Mouse (Mus musculus) forebrain, embryonic 15.5 days (tissue): Measurements from ENCODE around the gene Zfp518b. TPM values are rescaled to one million over a fixed set of nuclear protein-coding genes. Genes with fewer than 3 reads are reported as not detected.
A peak's percentile ranks its signal among the peaks of the same experiment; 100 is the strongest.

Source experiments
- ATAC-seq: fragments of 200-750 bp; cut with Nextera tagmentation; replicated peaks from 2 replicates; pipeline ENCODE4 v1.8.0; 2017; ENCODE audit warnings: mild to moderate bottlenecking, moderate TSS enrichment, moderate library complexity
- H3K27ac ChIP-seq: fragments of 300-500 bp; sonication (generic); replicated peaks from 2 replicates; pipeline ENCODE4 v1.5.1; 2015; ENCODE audit warnings: mild to moderate bottlenecking, inconsistent platforms
- H3K27me3 ChIP-seq: fragments of 300-500 bp; sonication (generic); 2 replicates; pipeline ENCODE4 v1.6.1; 2015; ENCODE audit warnings: inconsistent platforms
- H3K36me3 ChIP-seq: fragments of 300-500 bp; sonication (generic); 2 replicates; pipeline ENCODE4 v1.6.1; 2015; ENCODE audit warnings: mild to moderate bottlenecking, inconsistent platforms
- H3K4me1 ChIP-seq: fragments of 300-500 bp; sonication (generic); 2 replicates; pipeline ENCODE4 v1.6.1; 2015; ENCODE audit warnings: inconsistent platforms
- H3K4me2 ChIP-seq: fragments of 300-500 bp; sonication (generic); replicated peaks from 2 replicates; pipeline ENCODE4 v1.6.1; 2015; ENCODE audit warnings: mild to moderate bottlenecking, inconsistent platforms
- H3K4me3 ChIP-seq: fragments of 300-500 bp; sonication (generic); 2 replicates; pipeline ENCODE4 v1.5.1; 2015; ENCODE audit warnings: mild to moderate bottlenecking, inconsistent platforms
- H3K9ac ChIP-seq: fragments of 300-500 bp; sonication (generic); replicated peaks from 2 replicates; pipeline ENCODE4 v1.6.1; 2015; ENCODE audit warnings: mild to moderate bottlenecking, inconsistent platforms
- H3K9me3 ChIP-seq: fragments of 300-500 bp; sonication (generic); 2 replicates; pipeline ENCODE4 v1.6.1; 2016; ENCODE audit warnings: inconsistent platforms
- WGBS: fragments of 180-500 bp; shearing (Covaris S2); methylation state at CpG from one replicate; pipeline ENCODE4 v1.1.7; 2015; ENCODE audit warnings: mixed read lengths; 5-methylcytosine and 5-hydroxymethylcytosine counted together
- polyA plus RNA-seq: library from polyadenylated mRNA; unstranded; fragments of >200 nt; fragmentation: Nextera tagmentation; extraction: Ambion mirVana; gene quantifications from 2 replicates; pipeline ENCODE4 v1.2.1, GENCODE M21; 2015

Zfp518b gene
- polyA plus RNA-seq, result 41.9 and 47.8 TPM in 2 replicates

DNA sequence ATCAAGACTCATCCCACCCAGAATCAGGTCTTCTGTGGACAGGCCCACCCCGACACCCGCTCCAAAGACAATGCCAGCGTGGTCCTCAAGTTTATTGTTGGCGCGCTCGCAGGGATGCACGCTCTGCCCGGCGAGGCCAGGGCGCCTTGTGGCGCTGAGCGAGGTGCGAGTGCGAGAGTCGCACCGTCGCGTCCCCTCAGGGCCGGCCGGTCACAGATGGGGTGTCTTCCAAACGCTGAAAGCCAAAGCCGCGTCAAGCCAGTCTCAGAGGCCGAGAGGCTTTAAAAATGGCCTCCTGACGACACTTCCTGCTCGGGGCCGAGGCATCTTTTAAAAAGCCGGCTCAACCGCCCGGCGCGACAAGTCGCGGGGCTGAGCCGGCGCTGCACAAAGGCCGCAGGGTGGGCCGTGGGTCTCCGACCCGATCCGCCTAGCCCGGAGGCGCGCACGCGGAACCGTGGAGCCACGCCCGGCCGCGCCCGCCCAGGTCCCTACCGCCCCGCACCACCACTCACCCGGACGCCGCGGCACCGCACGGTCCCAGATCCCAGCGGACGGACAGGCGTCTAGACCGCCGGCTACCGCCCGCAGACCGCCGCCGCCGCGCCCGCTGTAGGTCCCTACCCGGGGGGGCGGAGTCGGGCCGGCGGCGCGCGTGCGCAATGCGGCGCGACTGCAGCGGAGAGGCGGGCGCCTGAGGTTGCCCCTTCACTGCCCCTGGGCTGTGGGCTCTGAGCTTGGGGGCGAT, at the start of gene Zfp518b:
Gene Zfp518b, minus strand, starts transcription at position 663 of the 748 bp plus-strand sequence.
- Histone ChIP-seq H3K9me3 (no peaks in the 10 kb centered on the region), H3K36me3 (peaks cover 36% of the 10 kb centered on the region), H3K4me1 (peaks cover 18% of the 10 kb centered on the region), H3K4me3 (peak within 1 kb of the TSS; percentile 87), H3K9ac (peak within 1 kb of the TSS; percentile 94), H3K4me2 (peak within 1 kb of the TSS; percentile 58), H3K27ac (peak within 1 kb of the TSS; percentile 90), H3K27me3 (no peaks in the 10 kb centered on the region)
- WGBS, result under 1% methylated on average over 83 of the region's 89 CpGs
- ATAC-seq, result peak; percentile 94

DNA sequence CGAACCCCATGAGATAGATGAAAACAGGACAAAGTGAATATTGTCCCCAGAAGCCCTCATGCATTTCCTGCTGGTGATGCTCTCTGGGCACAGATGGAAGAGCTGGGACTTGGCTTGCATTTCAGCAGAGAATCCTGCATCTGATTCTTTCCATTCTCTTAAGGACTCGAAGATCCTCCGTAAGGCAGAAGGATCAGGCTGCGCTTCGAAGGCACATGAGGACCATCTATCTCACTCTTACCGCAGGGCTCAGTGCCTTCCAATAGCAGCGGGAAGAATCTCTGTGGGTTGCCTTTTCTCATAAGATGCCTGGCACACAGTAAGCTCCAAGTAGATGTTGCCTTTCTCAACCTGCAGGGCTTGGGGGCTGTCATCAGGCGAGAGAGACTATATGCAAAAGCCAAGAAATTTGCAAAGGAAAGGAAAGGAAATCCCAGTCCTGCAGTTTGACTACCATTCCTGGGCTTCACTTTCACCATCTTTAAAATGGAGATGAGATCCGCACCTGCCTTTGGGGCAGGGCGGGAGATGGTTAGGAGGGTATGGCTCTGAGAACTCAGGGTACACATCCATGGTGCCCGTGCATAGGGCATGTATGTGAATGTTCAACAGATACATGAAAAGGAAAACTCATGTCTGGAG, 24.4 kb upstream of the Zfp518b start:
- no peak overlapping the region for H3K4me3 ChIP-seq
- no peak overlapping the region for H3K27ac ChIP-seq
- no peak overlapping the region for H3K4me2 ChIP-seq
- H3K9me3 ChIP-seq, result no peaks in the 10 kb centered on the region
- whole genome bisulfite sequencing, result 76% methylated on average over 11 of the region's 11 CpGs
- no peak overlapping the region for H3K9ac ChIP-seq
- ATAC-seq, result no peak
- no peaks in the 10 kb centered on the region for H3K27me3 ChIP-seq
- H3K4me1 ChIP-seq, result no peaks in the 10 kb centered on the region
- H3K36me3 ChIP-seq, result no peaks in the 10 kb centered on the region

DNA sequence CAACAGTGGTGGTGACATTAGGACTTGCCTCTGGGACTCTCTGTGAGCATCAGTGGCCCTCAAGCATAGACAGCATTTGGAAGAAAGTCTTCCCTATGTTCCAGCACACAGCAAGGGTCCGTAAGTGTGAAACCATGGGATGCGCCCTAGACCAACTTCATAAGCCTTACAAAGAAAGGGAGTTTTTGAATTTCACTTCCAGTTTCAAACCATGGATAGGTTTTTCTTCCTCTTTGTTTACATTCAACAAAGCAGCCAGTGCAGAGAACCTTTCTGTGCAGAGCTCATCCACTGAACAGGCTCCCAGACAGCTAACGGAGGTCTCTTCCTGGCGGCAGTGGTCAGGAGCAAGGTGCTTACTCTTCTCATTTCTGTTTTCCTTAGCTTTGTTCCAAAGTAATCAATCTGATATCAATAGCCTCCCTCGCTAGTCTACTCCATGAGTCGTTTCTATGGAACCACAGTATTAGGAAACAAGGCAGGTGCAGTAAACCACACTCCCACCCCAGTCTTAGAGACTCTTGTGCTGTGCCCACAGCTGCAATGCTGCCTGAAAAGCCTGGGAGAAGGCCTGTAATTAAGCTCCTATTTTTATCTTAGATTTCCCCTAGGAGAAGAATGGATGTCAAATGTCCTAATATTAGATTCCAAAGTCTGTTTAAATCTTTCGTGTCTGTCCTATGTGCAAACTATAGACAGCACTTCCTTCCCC, 22.9 kb upstream of the Zfp518b start:
- WGBS, result 74% methylated on average over 7 of the region's 7 CpGs
- Histone ChIP-seq H3K9me3 (no peaks in the 10 kb centered on the region), H3K27ac (peak overlapping the region; percentile 41), H3K4me1 (no peaks in the 10 kb centered on the region), H3K9ac (no peak overlapping the region), H3K36me3 (no peaks in the 10 kb centered on the region), H3K4me2 (no peak overlapping the region), H3K27me3 (no peaks in the 10 kb centered on the region), H3K4me3 (no peak overlapping the region)
- ATAC-seq, result peak; percentile 89

DNA sequence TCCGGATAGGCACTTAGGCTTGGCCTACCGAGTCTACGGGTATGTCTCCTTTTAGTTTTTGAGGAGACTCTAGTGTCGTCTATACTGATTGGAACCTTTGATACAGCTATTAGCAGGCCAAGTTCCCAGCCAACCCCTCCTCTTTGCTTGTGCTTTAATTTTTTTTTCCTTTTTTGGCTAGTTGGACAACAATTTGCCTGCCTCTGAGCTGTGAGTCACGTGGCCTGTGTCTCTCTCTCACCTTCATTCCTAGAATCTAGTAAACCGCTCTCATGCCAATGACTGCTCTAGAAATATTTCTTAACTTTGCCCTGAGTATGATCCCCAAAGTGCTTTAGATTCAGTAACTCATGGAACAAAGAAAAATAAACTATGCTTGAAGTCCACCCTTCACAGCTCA, 18.3 kb upstream of the Zfp518b start:
- ATAC-seq, result no peak
- Histone ChIP-seq H3K4me1 (no peaks in the 10 kb centered on the region), H3K4me2 (no peak overlapping the region), H3K9me3 (no peaks in the 10 kb centered on the region), H3K4me3 (no peak overlapping the region), H3K9ac (no peak overlapping the region), H3K36me3 (no peaks in the 10 kb centered on the region), H3K27me3 (no peaks in the 10 kb centered on the region), H3K27ac (no peak overlapping the region)
- WGBS, result 94% methylated on average over 6 of the region's 6 CpGs

DNA sequence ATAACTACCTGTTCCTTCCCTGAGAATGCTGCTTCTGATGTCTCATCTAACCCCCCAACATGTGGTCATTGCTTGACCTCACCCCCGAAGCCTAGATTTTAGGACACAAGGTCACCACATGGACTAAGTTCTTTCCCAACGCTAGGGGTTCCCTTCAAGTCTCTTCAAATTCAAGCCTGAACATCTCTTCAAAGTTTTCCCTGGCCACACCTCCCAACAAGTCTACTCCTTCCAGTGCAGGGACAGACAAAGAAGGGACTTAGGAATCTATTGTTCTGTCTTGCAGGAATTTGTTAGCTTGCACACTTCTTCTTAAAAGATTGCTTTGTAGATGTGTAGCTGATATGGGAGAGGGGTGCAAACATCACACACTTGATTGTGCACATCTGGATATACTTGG, 17.5 kb upstream of the Zfp518b start:
- H3K4me2 ChIP-seq, result no peak overlapping the region
- H3K9me3 ChIP-seq, result no peaks in the 10 kb centered on the region
- no peaks in the 10 kb centered on the region for H3K4me1 ChIP-seq
- H3K4me3 ChIP-seq, result no peak overlapping the region
- 70% methylated on average over 2 of the region's 2 CpGs for WGBS
- H3K27ac ChIP-seq, result no peak overlapping the region
- no peaks in the 10 kb centered on the region for H3K27me3 ChIP-seq
- H3K36me3 ChIP-seq, result no peaks in the 10 kb centered on the region
- no peak overlapping the region for H3K9ac ChIP-seq
- no peak for ATAC-seq

DNA sequence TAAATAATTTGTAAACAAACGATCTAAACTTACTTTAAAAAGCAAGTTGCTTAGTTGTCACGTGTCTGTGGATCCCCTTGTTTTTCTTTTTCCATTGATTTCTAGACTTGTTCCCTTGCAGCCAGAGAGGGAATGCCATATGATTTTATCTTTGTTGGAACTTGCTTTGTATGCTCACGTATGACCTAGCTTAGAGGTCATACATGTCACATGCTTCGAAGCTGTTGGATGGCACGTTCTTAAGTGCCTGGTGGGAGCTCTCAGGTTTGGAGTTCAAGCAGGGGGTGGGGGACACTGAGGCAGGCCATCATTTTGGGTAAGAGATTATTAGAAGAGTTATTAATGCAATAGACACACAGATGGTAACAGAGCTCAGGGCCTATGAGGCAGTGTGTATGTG, 13.8 kb upstream of the Zfp518b start:
- H3K27me3 ChIP-seq, result no peaks in the 10 kb centered on the region
- H3K36me3 ChIP-seq, result no peaks in the 10 kb centered on the region
- no peak for ATAC-seq
- H3K4me1 ChIP-seq, result no peaks in the 10 kb centered on the region
- H3K9me3 ChIP-seq, result no peaks in the 10 kb centered on the region
- H3K4me2 ChIP-seq, result no peak overlapping the region
- H3K27ac ChIP-seq, result no peak overlapping the region
- H3K9ac ChIP-seq, result no peak overlapping the region
- 72% methylated on average over 5 of the region's 5 CpGs for WGBS
- H3K4me3 ChIP-seq, result no peak overlapping the region

DNA sequence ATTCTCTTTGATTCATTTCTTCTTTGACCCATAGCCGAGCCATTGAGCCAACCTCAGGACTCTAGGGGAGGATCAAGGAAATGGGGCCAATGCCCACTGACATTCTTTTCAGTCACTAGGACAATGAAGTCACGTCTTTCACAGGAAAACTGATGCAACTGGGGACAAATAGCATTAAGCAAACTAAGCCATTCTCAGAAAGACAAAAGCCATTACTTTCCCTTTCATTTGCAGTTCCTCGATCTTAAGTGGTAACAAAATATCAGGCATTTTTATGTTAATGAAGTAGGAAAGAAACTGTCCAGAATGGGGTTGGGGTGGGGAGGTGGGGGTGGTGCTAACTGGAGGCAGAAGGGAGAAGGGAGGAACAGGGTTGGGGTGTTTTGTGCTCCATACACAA, 13.4 kb upstream of the Zfp518b start:
- WGBS, result 5% methylated on average over 3 of the region's 3 CpGs
- no peaks in the 10 kb centered on the region for H3K4me1 ChIP-seq
- ATAC-seq, result no peak

DNA sequence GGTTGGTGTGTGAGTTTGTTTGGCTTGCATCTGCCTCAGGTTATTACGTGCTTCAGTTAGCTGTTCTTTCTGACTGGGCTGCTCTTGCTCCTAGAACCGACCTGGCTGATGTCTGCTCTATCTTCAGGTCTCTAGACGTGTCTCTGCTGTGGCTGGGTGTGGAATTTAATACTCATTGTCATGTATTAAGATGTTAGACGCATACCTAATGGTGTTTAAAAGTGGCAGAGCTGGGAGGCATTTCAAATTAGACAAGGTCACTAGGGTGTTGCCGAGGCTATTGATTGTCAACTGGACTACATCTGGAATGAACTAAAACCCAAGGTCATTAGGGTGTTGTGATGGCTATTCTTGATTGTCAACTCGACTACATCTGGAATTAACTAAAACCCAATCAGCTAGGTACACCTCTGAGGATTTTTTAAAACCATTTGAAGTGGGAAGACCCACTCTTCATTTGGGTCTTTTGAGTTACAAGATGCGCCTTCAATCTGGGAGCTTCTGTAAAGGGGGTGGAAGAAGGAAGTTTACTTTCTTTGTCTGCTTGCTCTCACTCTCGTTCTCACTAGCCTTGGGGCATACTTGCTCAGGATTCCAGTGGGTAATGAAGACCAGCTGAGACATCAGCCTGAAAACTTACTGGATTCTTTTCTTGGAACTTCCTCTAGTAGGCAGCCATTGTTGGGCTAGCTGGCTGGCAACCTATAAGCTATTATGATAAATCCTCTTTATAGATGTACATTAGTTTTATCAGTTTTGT, 12.2 kb upstream of the Zfp518b start:
- no peaks in the 10 kb centered on the region for H3K27me3 ChIP-seq
- no peaks in the 10 kb centered on the region for H3K9me3 ChIP-seq
- no peak overlapping the region for H3K4me2 ChIP-seq
- H3K36me3 ChIP-seq, result no peaks in the 10 kb centered on the region
- WGBS, result 74% methylated on average over 8 of the region's 8 CpGs
- H3K4me3 ChIP-seq, result no peak overlapping the region
- H3K27ac ChIP-seq, result no peak overlapping the region
- no peak overlapping the region for H3K9ac ChIP-seq
- no peak for ATAC-seq
- no peaks in the 10 kb centered on the region for H3K4me1 ChIP-seq

More for the DNA sequence above, 13.4 kb upstream of the Zfp518b start:
- Histone ChIP-seq H3K9ac (no peak overlapping the region), H3K27ac (no peak overlapping the region), H3K36me3 (no peaks in the 10 kb centered on the region), H3K4me3 (no peak overlapping the region), H3K9me3 (no peaks in the 10 kb centered on the region), H3K4me2 (no peak overlapping the region), H3K27me3 (no peaks in the 10 kb centered on the region)

DNA sequence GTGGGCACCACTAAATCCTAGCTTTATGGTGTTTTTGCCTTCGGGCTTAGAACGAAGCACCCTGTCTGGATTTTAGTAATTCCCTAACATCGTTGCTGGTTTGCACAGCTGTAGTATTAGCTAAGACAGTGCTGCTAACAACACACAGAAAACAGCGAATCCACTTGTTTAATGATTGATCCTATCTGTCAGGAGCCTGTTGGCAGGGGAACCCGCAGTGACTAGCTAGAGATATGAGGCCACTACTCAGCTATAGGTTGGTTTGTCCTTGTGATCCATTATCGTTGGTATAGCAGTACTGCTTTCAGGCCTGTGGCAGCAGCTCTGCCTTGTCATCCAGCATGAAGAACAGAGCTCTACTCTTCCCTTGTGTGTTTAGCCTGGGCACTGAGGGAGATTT, 8.2 kb upstream of the Zfp518b start:
- no peaks in the 10 kb centered on the region for H3K9me3 ChIP-seq
- H3K27ac ChIP-seq, result no peak overlapping the region
- H3K4me3 ChIP-seq, result no peak overlapping the region
- no peaks in the 10 kb centered on the region for H3K4me1 ChIP-seq
- H3K36me3 ChIP-seq, result no peaks in the 10 kb centered on the region
- H3K27me3 ChIP-seq, result no peaks in the 10 kb centered on the region
- H3K9ac ChIP-seq, result no peak overlapping the region
- ATAC-seq, result no peak
- H3K4me2 ChIP-seq, result no peak overlapping the region
- 96% methylated on average over 6 of the region's 6 CpGs for WGBS

DNA sequence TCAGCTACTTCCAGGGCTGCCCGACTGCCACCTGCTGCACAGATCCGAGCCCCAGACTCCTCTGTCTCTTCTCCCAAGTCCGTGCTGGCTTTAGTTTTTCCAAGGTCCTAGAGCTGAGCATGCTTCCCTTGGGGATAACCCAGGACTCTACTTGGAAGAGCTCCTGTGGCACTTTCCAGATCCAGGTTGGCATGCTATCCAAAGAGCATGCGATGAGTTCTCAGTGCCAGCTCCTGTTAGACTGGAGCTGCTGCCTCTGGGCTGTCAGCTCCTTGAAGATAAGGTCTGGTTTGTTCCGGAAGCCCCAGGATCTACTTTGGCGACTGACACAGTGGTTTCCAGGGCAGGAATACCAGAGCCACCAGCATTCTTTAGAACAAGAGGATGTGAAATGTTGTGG, 4.6 kb upstream of the Zfp518b start:
- no peaks in the 10 kb centered on the region for H3K9me3 ChIP-seq
- H3K27ac ChIP-seq, result no peak overlapping the region
- no peaks in the 10 kb centered on the region for H3K36me3 ChIP-seq
- H3K9ac ChIP-seq, result no peak overlapping the region
- H3K4me2 ChIP-seq, result no peak overlapping the region
- no peak overlapping the region for H3K4me3 ChIP-seq
- 88% methylated on average over 6 of the region's 6 CpGs for WGBS
- ATAC-seq, result no peak
- H3K4me1 ChIP-seq, result peaks cover 4% of the 10 kb centered on the region; the same call in 1 of the 2 replicates
- no peaks in the 10 kb centered on the region for H3K27me3 ChIP-seq

DNA sequence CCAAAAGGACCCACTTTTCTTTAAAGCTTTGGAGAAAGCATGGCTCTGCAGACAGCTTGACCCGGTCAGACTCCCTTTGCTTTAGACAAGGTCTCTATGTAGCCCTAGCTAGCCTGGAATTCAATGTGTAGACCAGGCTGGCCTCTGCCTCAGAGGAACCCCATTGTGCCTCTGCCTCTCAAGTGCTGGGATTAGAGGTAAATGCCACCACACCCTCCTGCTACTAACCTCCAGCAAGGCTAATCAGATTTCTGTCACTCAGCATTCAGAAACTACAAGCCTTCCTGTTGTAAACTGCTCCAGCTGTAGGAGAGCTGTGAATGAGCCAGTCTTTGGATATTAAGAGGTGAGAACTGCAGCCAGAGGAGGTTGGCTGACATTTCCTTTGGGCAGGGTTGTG, 3.1 kb upstream of the Zfp518b start:
- H3K27me3 ChIP-seq, result no peaks in the 10 kb centered on the region
- 77% methylated on average over 1 of the region's 1 CpGs for WGBS

DNA sequence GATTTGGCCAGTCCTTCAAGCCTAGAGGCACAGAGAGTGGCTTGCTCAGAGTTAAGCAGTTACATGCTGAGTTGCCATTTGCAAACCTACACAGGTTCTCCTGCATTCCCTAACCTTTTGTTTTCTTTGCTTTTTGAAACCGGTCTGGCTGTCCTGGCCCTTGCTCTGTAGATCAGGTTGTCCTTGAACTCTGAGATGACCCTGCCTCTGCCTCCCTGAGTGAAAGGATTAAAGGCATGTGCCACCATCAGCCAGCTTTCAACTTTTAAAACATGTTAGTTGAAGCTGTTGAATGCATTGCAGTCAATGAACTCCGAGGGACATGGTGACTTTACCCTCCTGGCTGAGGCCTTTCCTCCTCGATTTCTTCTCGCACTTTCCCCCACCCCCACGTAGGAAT, 25.8 kb downstream of the Zfp518b start:
- ATAC-seq, result no peak
- Histone ChIP-seq H3K4me1 (no peaks in the 10 kb centered on the region), H3K9ac (no peak overlapping the region), H3K36me3 (no peaks in the 10 kb centered on the region), H3K27ac (no peak overlapping the region), H3K9me3 (no peaks in the 10 kb centered on the region), H3K27me3 (no peaks in the 10 kb centered on the region), H3K4me2 (no peak overlapping the region), H3K4me3 (no peak overlapping the region)
- 94% methylated on average over 5 of the region's 5 CpGs for WGBS

More for the DNA sequence above, 3.1 kb upstream of the Zfp518b start:
- ATAC-seq, result no peak
- no peak overlapping the region for H3K27ac ChIP-seq
- H3K4me1 ChIP-seq, result peaks cover 15% of the 10 kb centered on the region
- H3K36me3 ChIP-seq, result peaks cover 3% of the 10 kb centered on the region; the same call in 1 of the 2 replicates
- H3K4me3 ChIP-seq, result no peak overlapping the region
- H3K9ac ChIP-seq, result no peak overlapping the region
- H3K4me2 ChIP-seq, result no peak overlapping the region
- H3K9me3 ChIP-seq, result no peaks in the 10 kb centered on the region
